Mouse (Mus musculus): Measurements from ENCODE around the gene Tnr.

DNA sequence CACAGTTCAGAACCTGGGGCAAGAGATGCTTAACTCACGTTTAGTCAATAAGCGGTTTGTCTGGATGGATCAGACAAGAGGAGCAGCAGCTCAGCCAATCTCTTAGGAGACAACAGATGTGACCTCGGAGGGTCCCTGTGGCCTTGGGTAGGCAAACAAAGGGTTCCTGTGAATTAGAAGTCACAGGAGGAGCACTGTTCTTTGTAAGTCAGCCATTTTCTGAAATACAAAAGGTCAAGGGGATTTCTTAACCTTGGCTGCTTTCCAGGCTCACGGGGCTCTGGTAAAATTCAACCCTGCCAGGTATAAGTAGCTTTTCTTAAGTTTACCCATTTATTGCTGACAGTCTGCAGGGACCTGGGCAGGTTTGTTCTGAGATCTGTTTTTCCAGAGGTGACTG lies 126.9 kb downstream of the Tnr start:
- TF ChIP-seq CTCF (conservative IDR thresholded peaks at IDR 0.05 in 1 of 2, IDR thresholded peaks at IDR 0.05 in 1 of 2; ENCODE audit: low read depth in 2 of 2, low read length in 2 of 2): no peak
- no peak for TF ChIP-seq SMC3 (IDR thresholded peaks at IDR 0.05; ENCODE audit: low read depth, low read length)
- TF ChIP-seq EP300 (IDR thresholded peaks at IDR 0.05; ENCODE audit: low read length): no peak
- no peak for TF ChIP-seq PAX5 (IDR thresholded peaks at IDR 0.05; ENCODE audit: low read length)
- no peak for TF ChIP-seq ZC3H11A (IDR thresholded peaks at IDR 0.05; ENCODE audit: low read depth, low read length)
- no peak for TF ChIP-seq POLR2A (IDR thresholded peaks at IDR 0.05; ENCODE audit: low read depth, low read length)
- no peak for TF ChIP-seq ZNF384 (IDR thresholded peaks at IDR 0.05; ENCODE audit: low read depth, low read length)
- no peak for TF ChIP-seq NELFE (IDR thresholded peaks at IDR 0.05; ENCODE audit: low read depth, low read length)
- TF ChIP-seq KAT2A (IDR thresholded peaks at IDR 0.05; ENCODE audit: insufficient replicate concordance, low read length): no peak
- no peak for TF ChIP-seq USF1 (IDR thresholded peaks at IDR 0.05; ENCODE audit: low read depth, low read length)
- TF ChIP-seq CHD2 (IDR thresholded peaks at IDR 0.05; ENCODE audit: low read length): no peak
- TF ChIP-seq ZMIZ1 (IDR thresholded peaks at IDR 0.05; ENCODE audit: low read depth, low read length): no peak

Measured in CH12.LX (cell line).